Mouse (Mus musculus) limb, embryonic 15.5 days (tissue): ENCODE results near the gene Myh9. TPM values are rescaled to one million over a fixed set of nuclear protein-coding genes. Genes with fewer than 3 reads are reported as not detected.
"Not testable (repeated sequence)": the region's sequence is repeated elsewhere in the genome, so short reads cannot be mapped to it uniquely, and the experiment has no call there.

Experiments used
- ATAC-seq: fragments of 200-750 bp; cut with Nextera tagmentation; 2 replicates; pipeline ENCODE4 v1.8.0; 2017; ENCODE audit warnings: low read depth, moderate TSS enrichment; ENCODE audit not compliant: insufficient number of reproducible peaks, low FRiP score, low TSS enrichment
- H3K27ac ChIP-seq: fragments of 300-500 bp; sonication (generic); 2 replicates; pipeline ENCODE4 v1.5.1; 2015; ENCODE audit warnings: moderate library complexity, mild to moderate bottlenecking, inconsistent platforms
- H3K27me3 ChIP-seq: fragments of 300-500 bp; sonication (generic); 2 replicates; pipeline ENCODE4 v1.6.1; 2015; ENCODE audit warnings: inconsistent platforms
- H3K36me3 ChIP-seq: fragments of 300-500 bp; sonication (generic); 2 replicates; pipeline ENCODE4 v1.6.1; 2015; ENCODE audit warnings: inconsistent platforms
- H3K4me1 ChIP-seq: fragments of 300-500 bp; sonication (generic); 2 replicates; pipeline ENCODE4 v1.6.1; 2015; ENCODE audit warnings: inconsistent platforms
- H3K4me2 ChIP-seq: fragments of 300-500 bp; sonication (generic); 2 replicates; pipeline ENCODE4 v1.6.1; 2015; ENCODE audit warnings: mild to moderate bottlenecking, inconsistent platforms
- H3K4me3 ChIP-seq: fragments of 300-500 bp; sonication (generic); 2 replicates; pipeline ENCODE4 v1.5.1; 2015; ENCODE audit warnings: mild to moderate bottlenecking, inconsistent platforms
- H3K9ac ChIP-seq: fragments of 300-500 bp; sonication (generic); 2 replicates; pipeline ENCODE4 v1.6.1; 2015; ENCODE audit warnings: inconsistent platforms
- H3K9me3 ChIP-seq: fragments of 300-500 bp; sonication (generic); 2 replicates; pipeline ENCODE4 v1.6.1; 2016; ENCODE audit warnings: inconsistent platforms
- WGBS: fragments of 180-500 bp; shearing (Covaris S2); methylation state at CpG from one replicate; pipeline ENCODE4 v1.1.7; 2015; 5-methylcytosine and 5-hydroxymethylcytosine counted together
- polyA plus RNA-seq: library from polyadenylated mRNA; unstranded; fragments of >200 nt; fragmentation: Nextera tagmentation; extraction: Ambion mirVana; gene quantifications from 2 replicates; pipeline ENCODE4 v1.2.1, GENCODE M21; 2015

Gene Myh9
- polyA plus RNA-seq, 1 experiment from 2014 or later: 44.1 TPM

GRCm38 (mm10) chr15:77847826-77848225 is 5.9 kb upstream of the Myh9 start:
- H3K9me3 ChIP-seq: no peaks in the 10 kb centered on the region
- no peaks in the 10 kb centered on the region for H3K27me3 ChIP-seq
- H3K4me2 ChIP-seq: no peak overlapping the region
- H3K9ac ChIP-seq: no peak overlapping the region
- no peak for ATAC-seq
- H3K36me3 ChIP-seq: no peaks in the 10 kb centered on the region
- H3K4me1 ChIP-seq: no peaks in the 10 kb centered on the region
- H3K4me3 ChIP-seq: no peak overlapping the region
- no peak overlapping the region for H3K27ac ChIP-seq
- WGBS: 57% methylated on average over 3 of the region's 3 CpGs

GRCm38 (mm10) chr15:77847108-77847507 is 5.1 kb upstream of the Myh9 start:
- Histone ChIP-seq H3K36me3 (no peaks in the 10 kb centered on the region), H3K9ac (no peak overlapping the region), H3K27me3 (no peaks in the 10 kb centered on the region), H3K27ac (no peak overlapping the region), H3K4me1 (no peaks in the 10 kb centered on the region), H3K4me2 (no peak overlapping the region), H3K9me3 (no peaks in the 10 kb centered on the region), H3K4me3 (no peak overlapping the region)
- no peak for ATAC-seq
- WGBS: 80% methylated on average over 3 of the region's 3 CpGs

GRCm38 (mm10) chr15:77845931-77846595 is 4.1 kb upstream of the Myh9 start:
- H3K9ac ChIP-seq, ATAC-seq, H3K9me3 ChIP-seq, H3K36me3 ChIP-seq, H3K27me3 ChIP-seq, H3K4me1 ChIP-seq, H3K27ac ChIP-seq, H3K4me2 ChIP-seq, H3K4me3 ChIP-seq: not testable (repeated sequence)
- 78% methylated on average over 11 of the region's 11 CpGs for WGBS

GRCm38 (mm10) chr15:77844955-77845635 is 3.1 kb upstream of the Myh9 start:
- H3K4me2 ChIP-seq: no peak overlapping the region
- no peak for ATAC-seq

GRCm38 (mm10) chr15:77844048-77844447 is 2.1 kb upstream of the Myh9 start:
- no peak for ATAC-seq
- Histone ChIP-seq H3K9ac (no peak overlapping the region), H3K27me3 (no peaks in the 10 kb centered on the region), H3K4me1 (peaks cover 19% of the 10 kb centered on the region), H3K4me3 (no peak overlapping the region), H3K36me3 (no peaks in the 10 kb centered on the region), H3K27ac (no peak overlapping the region), H3K9me3 (no peaks in the 10 kb centered on the region), H3K4me2 (no peak overlapping the region)
- WGBS: 61% methylated on average over 6 of the region's 6 CpGs

More at GRCm38 (mm10) chr15:77844955-77845635, 3.1 kb upstream of the Myh9 start:
- Histone ChIP-seq H3K27me3 (no peaks in the 10 kb centered on the region), H3K36me3 (no peaks in the 10 kb centered on the region), H3K9ac (no peak overlapping the region), H3K4me3 (no peak overlapping the region), H3K27ac (no peak overlapping the region), H3K9me3 (no peaks in the 10 kb centered on the region), H3K4me1 (peaks cover 10% of the 10 kb centered on the region)
- 83% methylated on average over 16 of the region's 16 CpGs for WGBS

GRCm38 (mm10) chr15:77843494-77844041 is 1.6 kb upstream of the Myh9 start:
- H3K27me3 ChIP-seq, H3K4me3 ChIP-seq, ATAC-seq, H3K4me2 ChIP-seq, H3K9me3 ChIP-seq, H3K27ac ChIP-seq, H3K9ac ChIP-seq, H3K36me3 ChIP-seq: not testable (repeated sequence)
- H3K4me1 ChIP-seq: peaks cover 24% of the 10 kb centered on the region
- WGBS: 55% methylated on average over 13 of the region's 13 CpGs

- H3K4me3 ChIP-seq: peak overlapping the region; percentile 96
- no peak overlapping the region; the same call in 1 of the 2 replicates for H3K27ac ChIP-seq
- H3K4me1 ChIP-seq: peaks cover 29% of the 10 kb centered on the region
- peak overlapping the region; percentile 52; the same call in 1 of the 2 replicates for H3K4me2 ChIP-seq
- ATAC-seq: no peak
- H3K9me3 ChIP-seq: no peaks in the 10 kb centered on the region
- no peak overlapping the region for H3K9ac ChIP-seq
- no peaks in the 10 kb centered on the region for H3K27me3 ChIP-seq
- 14% methylated on average over 2 of the region's 2 CpGs for WGBS
- no peaks in the 10 kb centered on the region for H3K36me3 ChIP-seq
Observed at GRCm38 (mm10) chr15:77843046-77843445, 1.1 kb upstream of the Myh9 start.

GRCm38 (mm10) chr15:77841361-77842046 is 471 bp downstream of the Myh9 start:
- H3K4me3 ChIP-seq: peak overlapping the region; percentile 96
- peak overlapping the region; percentile 84 for H3K4me2 ChIP-seq
- H3K9ac ChIP-seq: peak overlapping the region; percentile 63
- no peaks in the 10 kb centered on the region for H3K9me3 ChIP-seq
- H3K27me3 ChIP-seq: no peaks in the 10 kb centered on the region
- H3K36me3 ChIP-seq: no peaks in the 10 kb centered on the region
- peak; percentile 5; the same call in 1 of the 2 replicates for ATAC-seq
- WGBS: under 1% methylated on average over 80 of the region's 80 CpGs
- peaks cover 44% of the 10 kb centered on the region for H3K4me1 ChIP-seq
- peak overlapping the region; percentile 90 for H3K27ac ChIP-seq

- no peak for ATAC-seq
- no peaks in the 10 kb centered on the region for H3K27me3 ChIP-seq
- peak overlapping the region; percentile 90 for H3K27ac ChIP-seq
- H3K9ac ChIP-seq: peak overlapping the region; percentile 63
- peak overlapping the region; percentile 84 for H3K4me2 ChIP-seq
- no peaks in the 10 kb centered on the region for H3K36me3 ChIP-seq
- 5% methylated on average over 36 of the region's 36 CpGs for WGBS
- no peaks in the 10 kb centered on the region for H3K9me3 ChIP-seq
- H3K4me3 ChIP-seq: peak overlapping the region; percentile 96
- H3K4me1 ChIP-seq: peaks cover 52% of the 10 kb centered on the region
Observed at GRCm38 (mm10) chr15:77840450-77841360, 1.3 kb downstream of the Myh9 start.

GRCm38 (mm10) chr15:77839529-77840286 is 2.3 kb downstream of the Myh9 start:
- no peak overlapping the region for H3K9ac ChIP-seq
- peaks cover 61% of the 10 kb centered on the region for H3K4me1 ChIP-seq
- no peaks in the 10 kb centered on the region for H3K27me3 ChIP-seq
- WGBS: 11% methylated on average over 10 of the region's 10 CpGs
- peak overlapping the region; percentile 84 for H3K4me2 ChIP-seq
- H3K27ac ChIP-seq: peak overlapping the region; percentile 28
- H3K36me3 ChIP-seq: no peaks in the 10 kb centered on the region
- H3K9me3 ChIP-seq: no peaks in the 10 kb centered on the region
- H3K4me3 ChIP-seq: peak overlapping the region; percentile 96
- ATAC-seq: no peak
